Mouse (Mus musculus) stomach, postnatal 0 days (tissue): ENCODE measurements around the gene Sspn.

ENCODE experiments used
- CTCF ChIP-seq: IDR thresholded peaks from 2 replicates; pipeline ENCODE4 v1.5.1; 2016; ENCODE audit warnings: antibody characterized with exemption, low read depth, mild to moderate bottlenecking, moderate library complexity
- EP300 ChIP-seq: optimal IDR thresholded peaks from 2 replicates; pipeline ENCODE3; 2016; ENCODE audit warnings: antibody characterized with exemption

- TF ChIP-seq CTCF (no peak), EP300 (no peak)
Observed at GRCm38 (mm10) chr6:145982335-145982734, 50.9 kb downstream of the Sspn start.
